Mouse (Mus musculus): Measurements from ENCODE around the gene Mob3b. TPM values are rescaled to one million over a fixed set of nuclear protein-coding genes. Genes with fewer than 3 reads are reported as not detected.

Mob3b gene
- polyA plus RNA-seq, 1 experiment from 2014 or later = 11.5 TPM

DNA sequence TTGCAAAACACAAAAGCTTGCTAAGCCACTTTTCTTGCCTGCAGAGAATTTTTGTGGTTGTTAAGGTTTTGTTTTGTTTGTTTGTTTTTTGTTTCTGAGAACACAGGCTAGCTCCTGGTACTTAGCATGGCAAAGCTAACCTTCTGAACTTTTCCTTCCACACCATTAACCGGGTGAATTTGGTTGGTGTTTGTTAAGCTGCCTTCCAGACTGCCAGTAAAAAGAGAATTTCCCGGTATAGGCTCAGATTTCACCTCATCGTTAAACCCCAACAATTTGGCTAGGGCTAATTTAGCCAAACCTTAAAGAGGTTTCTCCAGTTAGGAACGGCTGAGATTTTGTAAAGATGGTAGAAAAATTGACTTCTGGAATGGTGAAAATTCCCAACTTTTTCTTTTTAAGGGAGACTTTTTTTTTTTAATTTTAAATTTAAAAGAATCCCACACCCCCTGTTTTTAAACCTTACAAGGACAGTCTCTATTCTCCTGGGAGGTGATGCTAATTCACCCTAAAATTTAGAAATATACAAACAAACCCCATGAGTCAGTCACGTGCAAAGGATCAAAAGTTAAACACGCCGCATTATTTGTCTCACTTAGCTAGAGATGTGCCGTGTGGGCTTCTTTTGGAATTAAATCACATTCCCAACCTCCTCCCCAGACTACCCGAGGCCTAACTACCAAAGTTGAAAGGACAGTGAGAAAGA, 108.1 kb downstream of the Mob3b start:
- Histone ChIP-seq H3K4me1 (replicated peaks; ENCODE audit: control insufficient read depth, insufficient read depth, low read length) (peaks cover 14% of the 10 kb centered on the region), H3K27ac (ENCODE audit: low read length) (no peak overlapping the region), H3K9ac (ENCODE audit: low read length) (no peak overlapping the region), H3K4me2 (ENCODE audit: low read depth, low read length) (no peak overlapping the region), H3K9me3 (ENCODE audit: control insufficient read depth, low read length) (no peaks in the 10 kb centered on the region), H3K36me3 (ENCODE audit: control insufficient read depth, insufficient read depth, low read length) (no peaks in the 10 kb centered on the region), H3K4me3 (ENCODE audit: low read length) (no peak overlapping the region), H3K27me3 (ENCODE audit: control insufficient read depth, insufficient read depth, low read depth, low read length) (no peaks in the 10 kb centered on the region)
- 45% methylated on average over 9 of the region's 9 CpGs for WGBS
- ATAC-seq (ENCODE audit: low read depth) = no peak

DNA sequence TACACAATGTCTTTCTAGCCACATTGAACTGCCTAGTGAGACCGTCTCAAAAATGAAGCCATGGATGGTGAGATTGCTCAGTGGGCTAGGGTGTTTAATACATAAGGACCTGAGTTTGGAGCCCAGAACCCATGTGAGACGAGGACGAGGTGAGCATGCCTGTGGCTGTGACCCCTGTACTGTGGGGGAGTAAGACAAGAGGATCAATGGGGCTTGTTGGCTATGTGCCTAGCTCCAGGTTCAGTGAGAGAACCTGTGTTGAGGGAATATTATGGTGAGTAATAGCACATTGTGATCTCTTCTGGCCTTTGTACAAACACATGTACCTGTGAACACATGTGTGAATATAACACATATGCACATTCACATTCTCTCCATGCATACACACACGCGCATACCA, 116.4 kb downstream of the Mob3b start:
- no peaks in the 10 kb centered on the region for H3K4me1 ChIP-seq (replicated peaks; ENCODE audit: control insufficient read depth, insufficient read depth, low read length)
- H3K9me3 ChIP-seq (ENCODE audit: control insufficient read depth, low read length) = no peaks in the 10 kb centered on the region
- H3K27me3 ChIP-seq (ENCODE audit: control insufficient read depth, insufficient read depth, low read depth, low read length) = no peaks in the 10 kb centered on the region
- no peak for ATAC-seq (ENCODE audit: low read depth)
- 92% methylated on average over 5 of the region's 5 CpGs for WGBS
- H3K27ac ChIP-seq (ENCODE audit: low read length) = no peak overlapping the region
- no peaks in the 10 kb centered on the region for H3K36me3 ChIP-seq (ENCODE audit: control insufficient read depth, insufficient read depth, low read length)
- no peak overlapping the region for H3K9ac ChIP-seq (ENCODE audit: low read length)
- no peak overlapping the region for H3K4me2 ChIP-seq (ENCODE audit: low read depth, low read length)
- H3K4me3 ChIP-seq (ENCODE audit: low read length) = no peak overlapping the region

DNA sequence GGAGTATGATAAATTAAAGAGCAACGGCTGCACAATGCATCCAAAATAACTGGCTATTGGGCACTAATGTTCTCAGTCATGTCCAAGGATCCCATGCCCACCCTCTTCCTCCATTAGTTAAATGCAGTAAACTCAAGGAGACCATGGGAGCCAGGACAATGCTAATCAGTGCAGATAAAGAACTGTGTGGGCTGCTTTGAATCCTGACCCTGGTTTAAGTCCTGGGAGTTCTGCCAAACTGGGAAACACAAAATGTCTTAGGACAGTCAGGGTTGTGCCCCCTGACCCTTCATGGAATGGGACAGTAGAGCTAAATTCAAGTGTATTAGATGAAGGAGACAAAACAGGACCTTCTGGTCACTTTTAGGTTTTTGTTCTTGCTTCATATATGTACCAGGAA, 117.0 kb downstream of the Mob3b start:
- no peaks in the 10 kb centered on the region for H3K36me3 ChIP-seq (ENCODE audit: control insufficient read depth, insufficient read depth, low read length)
- no peaks in the 10 kb centered on the region for H3K4me1 ChIP-seq (replicated peaks; ENCODE audit: control insufficient read depth, insufficient read depth, low read length)
- no peaks in the 10 kb centered on the region for H3K9me3 ChIP-seq (ENCODE audit: control insufficient read depth, low read length)
- no peak overlapping the region for H3K4me2 ChIP-seq (ENCODE audit: low read depth, low read length)
- no peak overlapping the region for H3K27ac ChIP-seq (ENCODE audit: low read length)
- no peak overlapping the region for H3K4me3 ChIP-seq (ENCODE audit: low read length)
- no peak for ATAC-seq (ENCODE audit: low read depth)
- H3K9ac ChIP-seq (ENCODE audit: low read length) = no peak overlapping the region
- 38% methylated on average over 1 of the region's 1 CpGs for WGBS
- no peaks in the 10 kb centered on the region for H3K27me3 ChIP-seq (ENCODE audit: control insufficient read depth, insufficient read depth, low read depth, low read length)

DNA sequence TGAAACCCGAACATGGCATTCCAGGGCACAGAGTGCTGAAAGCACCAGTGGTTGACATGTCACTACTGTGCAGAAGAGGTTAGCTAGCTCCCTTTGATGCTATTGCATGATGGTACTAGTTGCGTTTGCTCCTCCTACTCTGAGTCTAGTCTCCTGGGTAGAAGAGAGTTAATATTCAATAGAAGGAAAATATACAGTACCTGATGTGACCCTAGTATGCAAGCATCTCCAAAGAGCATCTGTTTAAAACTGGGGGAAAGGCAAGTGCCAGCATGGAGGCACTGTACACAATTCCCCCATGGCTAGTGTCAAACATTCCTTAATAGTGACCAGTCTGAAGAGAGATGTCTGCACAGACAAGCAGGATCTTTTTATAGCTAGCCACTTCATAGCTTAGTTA, 119.5 kb downstream of the Mob3b start:
- Histone ChIP-seq H3K27ac (ENCODE audit: low read length) (no peak overlapping the region), H3K4me1 (replicated peaks; ENCODE audit: control insufficient read depth, insufficient read depth, low read length) (peaks cover 4% of the 10 kb centered on the region; the same call in 1 of the 2 replicates), H3K9me3 (ENCODE audit: control insufficient read depth, low read length) (no peaks in the 10 kb centered on the region), H3K4me2 (ENCODE audit: low read depth, low read length) (no peak overlapping the region), H3K9ac (ENCODE audit: low read length) (no peak overlapping the region), H3K4me3 (ENCODE audit: low read length) (no peak overlapping the region), H3K36me3 (ENCODE audit: control insufficient read depth, insufficient read depth, low read length) (no peaks in the 10 kb centered on the region), H3K27me3 (ENCODE audit: control insufficient read depth, insufficient read depth, low read depth, low read length) (no peaks in the 10 kb centered on the region)
- 64% methylated on average over 2 of the region's 2 CpGs for WGBS
- no peak for ATAC-seq (ENCODE audit: low read depth)

DNA sequence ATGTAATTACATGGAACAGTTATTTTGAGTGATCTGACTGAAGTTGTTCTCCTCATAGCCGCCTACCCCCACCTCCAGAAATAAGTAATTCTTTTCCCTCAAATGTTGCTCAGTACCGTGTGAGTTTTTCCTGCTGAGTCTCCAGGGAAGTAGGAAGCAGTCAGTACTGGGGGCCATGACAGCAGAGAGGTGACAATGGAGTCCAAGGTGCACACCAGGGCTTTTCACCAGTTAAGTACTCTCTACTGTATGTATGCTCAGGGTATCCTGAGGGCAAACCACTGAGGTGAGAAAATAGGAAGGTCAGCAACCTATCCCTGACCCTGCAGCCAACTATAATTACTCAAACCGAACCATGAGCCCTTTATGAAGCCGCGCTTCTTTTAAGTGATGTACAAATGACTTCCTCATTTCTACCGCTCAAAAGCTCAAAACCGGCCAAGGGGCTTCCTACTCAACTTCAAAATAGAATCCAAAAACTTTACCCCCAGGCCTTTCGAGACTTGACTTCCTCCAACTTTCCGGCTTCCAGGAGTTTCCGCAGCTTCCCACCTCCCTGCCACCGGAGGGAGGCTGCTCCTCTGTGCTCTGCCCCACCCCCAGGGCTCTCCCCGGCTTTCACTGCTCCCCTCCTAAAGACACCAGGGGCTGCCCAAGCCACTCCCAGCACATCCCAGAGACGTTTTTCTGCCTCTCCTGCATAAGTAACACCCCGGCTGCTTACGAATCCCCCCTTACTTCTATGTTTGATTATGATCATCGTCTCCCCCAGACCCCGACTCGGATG, 122.6 kb downstream of the Mob3b start:
- no peak for ATAC-seq (ENCODE audit: low read depth)

DNA sequence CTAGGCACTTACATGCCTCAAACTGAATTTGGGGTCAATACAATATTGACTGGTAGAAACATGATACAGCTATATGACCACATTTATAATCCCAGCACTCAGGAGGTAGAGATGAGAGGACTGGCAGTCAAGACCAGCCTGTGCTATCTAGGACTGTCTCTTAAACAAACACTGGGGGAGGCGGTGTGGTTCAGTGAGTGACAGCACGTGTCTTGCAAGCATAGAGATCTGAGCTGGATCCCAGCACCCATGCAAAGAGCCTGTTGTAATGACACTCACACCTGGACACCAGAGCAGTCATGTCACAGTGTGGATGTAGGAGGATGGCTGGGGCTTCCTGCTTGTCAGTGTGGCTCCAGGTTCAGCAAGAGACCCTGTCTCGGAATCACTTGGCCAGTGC, 124.5 kb downstream of the Mob3b start:
- Histone ChIP-seq H3K27ac (ENCODE audit: low read length) (no peak overlapping the region), H3K27me3 (ENCODE audit: control insufficient read depth, insufficient read depth, low read depth, low read length) (no peaks in the 10 kb centered on the region), H3K4me3 (ENCODE audit: low read length) (no peak overlapping the region), H3K4me2 (ENCODE audit: low read depth, low read length) (no peak overlapping the region), H3K9me3 (ENCODE audit: control insufficient read depth, low read length) (peaks cover 4% of the 10 kb centered on the region; the same call in 1 of the 2 replicates), H3K9ac (ENCODE audit: low read length) (no peak overlapping the region), H3K4me1 (replicated peaks; ENCODE audit: control insufficient read depth, insufficient read depth, low read length) (peaks cover 18% of the 10 kb centered on the region), H3K36me3 (ENCODE audit: control insufficient read depth, insufficient read depth, low read length) (no peaks in the 10 kb centered on the region)
- WGBS = 67% methylated on average over 3 of the region's 3 CpGs
- no peak for ATAC-seq (ENCODE audit: low read depth)

More for the DNA sequence above, 122.6 kb downstream of the Mob3b start:
- no peaks in the 10 kb centered on the region for H3K36me3 ChIP-seq (ENCODE audit: control insufficient read depth, insufficient read depth, low read length)
- H3K9me3 ChIP-seq (ENCODE audit: control insufficient read depth, low read length) = no peaks in the 10 kb centered on the region
- 45% methylated on average over 18 of the region's 18 CpGs for WGBS
- peak overlapping the region; percentile 11; the same call in 1 of the 2 replicates for H3K4me2 ChIP-seq (ENCODE audit: low read depth, low read length)
- H3K9ac ChIP-seq (ENCODE audit: low read length) = no peak overlapping the region
- H3K4me1 ChIP-seq (replicated peaks; ENCODE audit: control insufficient read depth, insufficient read depth, low read length) = peaks cover 18% of the 10 kb centered on the region
- no peak overlapping the region for H3K27ac ChIP-seq (ENCODE audit: low read length)
- no peak overlapping the region for H3K4me3 ChIP-seq (ENCODE audit: low read length)
- H3K27me3 ChIP-seq (ENCODE audit: control insufficient read depth, insufficient read depth, low read depth, low read length) = no peaks in the 10 kb centered on the region

DNA sequence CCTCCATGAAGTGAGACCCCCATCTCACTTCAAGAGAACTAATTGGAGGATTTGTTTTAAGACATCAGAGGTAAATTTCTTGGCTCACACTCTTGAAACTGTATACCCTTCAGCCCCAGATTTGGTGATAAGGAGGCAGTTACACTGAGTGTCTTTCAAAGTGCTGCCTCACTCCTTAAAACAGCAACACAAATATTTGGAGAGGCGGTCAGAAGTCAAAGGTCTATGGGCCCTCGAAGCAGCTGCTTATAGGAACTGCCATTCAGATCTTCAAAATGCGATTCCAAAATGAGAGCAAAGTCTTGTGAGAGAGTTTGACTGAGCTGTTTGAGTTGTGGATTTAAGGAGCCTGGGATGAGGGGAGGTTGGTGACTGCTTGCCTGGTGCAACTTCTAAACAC, 125.7 kb downstream of the Mob3b start:
- no peak overlapping the region for H3K27ac ChIP-seq (ENCODE audit: low read length)
- ATAC-seq (ENCODE audit: low read depth) = peak; percentile 64

DNA sequence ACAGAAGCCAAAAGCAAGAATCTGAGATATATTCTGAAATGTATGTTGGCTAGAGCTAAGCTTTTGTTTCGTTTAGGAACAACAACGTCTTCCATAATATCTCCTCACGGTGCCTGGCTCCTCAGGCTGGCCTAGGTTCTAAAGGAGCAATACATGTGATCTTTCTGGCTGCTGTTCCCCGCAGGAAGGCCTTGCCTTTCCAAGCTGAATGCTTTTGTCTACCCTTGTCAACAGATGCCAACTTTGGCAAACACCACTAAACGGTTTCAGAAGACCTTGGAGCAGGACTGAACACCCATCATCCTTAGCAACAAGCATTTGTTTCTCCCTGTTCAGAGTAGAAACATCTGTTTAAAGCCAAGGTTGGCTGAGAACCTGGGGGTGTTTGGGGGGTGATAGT, 126.1 kb downstream of the Mob3b start:
- ATAC-seq (ENCODE audit: low read depth) = peak; percentile 28
- peaks cover 4% of the 10 kb centered on the region; the same call in 1 of the 2 replicates for H3K9me3 ChIP-seq (ENCODE audit: control insufficient read depth, low read length)
- H3K9ac ChIP-seq (ENCODE audit: low read length) = no peak overlapping the region
- no peaks in the 10 kb centered on the region for H3K27me3 ChIP-seq (ENCODE audit: control insufficient read depth, insufficient read depth, low read depth, low read length)
- no peaks in the 10 kb centered on the region for H3K36me3 ChIP-seq (ENCODE audit: control insufficient read depth, insufficient read depth, low read length)
- H3K4me1 ChIP-seq (replicated peaks; ENCODE audit: control insufficient read depth, insufficient read depth, low read length) = peaks cover 18% of the 10 kb centered on the region
- 22% methylated on average over 5 of the region's 5 CpGs for WGBS
- H3K4me3 ChIP-seq (ENCODE audit: low read length) = no peak overlapping the region
- no peak overlapping the region for H3K27ac ChIP-seq (ENCODE audit: low read length)
- no peak overlapping the region for H3K4me2 ChIP-seq (ENCODE audit: low read depth, low read length)

More for the DNA sequence above, 125.7 kb downstream of the Mob3b start:
- H3K4me2 ChIP-seq (ENCODE audit: low read depth, low read length) = no peak overlapping the region
- H3K36me3 ChIP-seq (ENCODE audit: control insufficient read depth, insufficient read depth, low read length) = no peaks in the 10 kb centered on the region
- 14% methylated on average over 3 of the region's 3 CpGs for WGBS
- no peak overlapping the region for H3K4me3 ChIP-seq (ENCODE audit: low read length)
- H3K9ac ChIP-seq (ENCODE audit: low read length) = no peak overlapping the region
- H3K27me3 ChIP-seq (ENCODE audit: control insufficient read depth, insufficient read depth, low read depth, low read length) = no peaks in the 10 kb centered on the region
- H3K4me1 ChIP-seq (replicated peaks; ENCODE audit: control insufficient read depth, insufficient read depth, low read length) = peaks cover 18% of the 10 kb centered on the region
- H3K9me3 ChIP-seq (ENCODE audit: control insufficient read depth, low read length) = peaks cover 4% of the 10 kb centered on the region; the same call in 1 of the 2 replicates

DNA sequence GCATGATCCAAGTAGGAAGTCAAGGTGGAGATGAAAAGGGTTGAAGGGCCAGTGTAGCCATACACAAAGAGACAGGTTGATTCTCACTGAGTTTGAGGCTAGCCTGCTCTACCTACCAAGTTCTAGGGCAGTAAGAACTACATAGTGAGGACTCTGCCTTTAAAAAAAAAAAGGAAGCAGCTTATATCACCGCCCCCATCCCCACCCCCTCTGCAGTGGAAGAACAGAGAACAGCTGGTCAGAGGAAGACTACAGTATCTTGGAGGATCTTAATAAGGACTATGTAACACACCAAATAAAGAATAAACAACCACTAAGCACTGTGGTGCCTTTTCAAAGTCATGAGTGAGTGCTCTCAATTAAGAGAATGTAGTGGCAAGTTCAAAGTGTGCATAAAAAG, 138.9 kb downstream of the Mob3b start:
- 60% methylated on average over 1 of the region's 1 CpGs for WGBS
- no peak for ATAC-seq (ENCODE audit: low read depth)

More for the DNA sequence above, 138.9 kb downstream of the Mob3b start:
- Histone ChIP-seq H3K27me3 (ENCODE audit: control insufficient read depth, insufficient read depth, low read depth, low read length) (no peaks in the 10 kb centered on the region), H3K4me1 (replicated peaks; ENCODE audit: control insufficient read depth, insufficient read depth, low read length) (no peaks in the 10 kb centered on the region; the same call in 1 of the 2 replicates), H3K4me2 (ENCODE audit: low read depth, low read length) (no peak overlapping the region), H3K36me3 (ENCODE audit: control insufficient read depth, insufficient read depth, low read length) (no peaks in the 10 kb centered on the region), H3K4me3 (ENCODE audit: low read length) (no peak overlapping the region), H3K9ac (ENCODE audit: low read length) (no peak overlapping the region), H3K9me3 (ENCODE audit: control insufficient read depth, low read length) (no peaks in the 10 kb centered on the region), H3K27ac (ENCODE audit: low read length) (no peak overlapping the region)

Measured in lung, embryonic 16.5 days (tissue).